Mouse (Mus musculus): ENCODE measurements around the gene Slc38a9. TPM values are rescaled to one million over a fixed set of nuclear protein-coding genes. Genes with fewer than 3 reads are reported as not detected.
A peak's percentile ranks its signal among the peaks of the same experiment; 100 is the strongest.
"Not testable (repeated sequence)": the region's sequence is repeated elsewhere in the genome, so short reads cannot be mapped to it uniquely, and the experiment has no call there.

Slc38a9 gene
- polyA plus RNA-seq, 1 experiment from 2014 or later: 19.9 TPM

DNA sequence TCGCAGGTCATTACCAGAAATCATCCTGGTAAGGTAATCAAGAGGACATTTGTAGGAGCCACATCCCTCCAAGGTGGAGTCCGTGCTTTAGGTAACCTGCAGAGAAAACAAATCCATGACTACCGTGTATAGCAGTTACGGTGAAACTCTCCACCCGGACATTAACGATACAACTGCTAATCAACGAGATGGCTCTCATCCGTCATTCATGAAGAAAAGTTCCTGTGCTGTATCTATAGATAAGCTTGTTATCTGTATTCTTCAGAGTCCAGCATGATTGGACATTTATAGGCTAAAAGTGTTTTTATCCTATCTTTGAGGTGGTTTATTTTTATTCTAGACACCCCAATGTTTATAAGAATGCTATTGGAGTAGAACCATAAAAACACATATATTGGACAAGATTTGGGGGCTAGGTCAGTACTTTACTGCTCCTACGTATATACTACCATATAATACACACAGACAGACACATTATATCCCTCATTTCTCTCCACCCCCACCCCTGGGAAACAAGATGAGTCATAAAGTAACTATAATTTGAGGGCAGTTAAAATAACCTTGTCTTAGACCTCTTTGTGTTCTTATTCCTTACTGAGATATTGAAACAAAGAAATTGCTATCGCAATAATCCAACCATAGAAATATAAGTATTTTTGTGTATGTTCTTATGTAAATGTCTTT, 32.5 kb downstream of the Slc38a9 start:
- Histone ChIP-seq H3K4me1 (replicated peaks) (no peaks in the 10 kb centered on the region), H3K27me3 (no peaks in the 10 kb centered on the region), H3K36me3 (peaks cover 17% of the 10 kb centered on the region; the same call in 1 of the 2 replicates), H3K4me2 (no peak overlapping the region), H3K9ac (no peak overlapping the region), H3K4me3 (no peak overlapping the region), H3K9me3 (no peaks in the 10 kb centered on the region), H3K27ac (replicated peaks) (no peak overlapping the region)
- WGBS: 95% methylated on average over 10 of the region's 10 CpGs
- no peak for ATAC-seq (ENCODE audit: low FRiP score, low read depth)

DNA sequence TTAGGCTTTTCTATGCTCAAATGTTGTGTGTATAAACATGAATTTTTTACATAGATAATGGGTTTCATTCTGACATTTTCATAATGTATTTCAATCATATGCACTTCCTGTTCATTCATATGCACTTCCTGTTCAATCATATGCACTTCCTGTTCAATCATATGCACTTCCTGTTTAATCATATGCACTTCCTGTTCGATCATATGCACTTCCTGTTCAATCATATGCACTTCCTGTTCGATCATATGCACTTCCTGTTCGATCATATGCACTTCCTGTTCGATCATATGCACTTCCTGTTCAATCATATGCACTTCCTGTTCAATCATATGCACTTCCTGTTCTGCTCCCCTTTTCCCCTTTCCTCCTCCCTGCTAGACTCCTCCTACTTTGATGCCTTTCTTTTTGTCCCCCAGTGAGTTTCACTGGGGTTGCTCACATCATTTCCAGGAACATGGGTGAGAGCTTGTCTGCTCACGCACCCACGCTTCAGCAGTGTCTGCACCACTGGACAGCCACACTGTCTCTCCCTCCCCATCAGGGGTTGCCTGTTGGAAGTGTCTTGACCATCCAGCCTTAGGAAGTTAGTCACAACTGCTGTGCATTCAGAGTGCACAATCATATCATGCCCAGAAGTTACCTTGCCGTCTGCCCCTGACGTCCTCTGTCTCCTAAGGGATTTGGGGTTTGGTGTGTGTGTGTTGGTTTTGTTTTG, 35.1 kb downstream of the Slc38a9 start:
- no peaks in the 10 kb centered on the region for H3K4me1 ChIP-seq (replicated peaks)
- 95% methylated on average over 8 of the region's 8 CpGs for WGBS
- peaks cover 32% of the 10 kb centered on the region for H3K36me3 ChIP-seq
- no peak overlapping the region for H3K4me3 ChIP-seq
- no peaks in the 10 kb centered on the region for H3K9me3 ChIP-seq
- no peak overlapping the region for H3K4me2 ChIP-seq
- no peak overlapping the region for H3K27ac ChIP-seq (replicated peaks)
- ATAC-seq (ENCODE audit: low FRiP score, low read depth): 0 out of 2 replicates have a peak, but pooled peaks have one; percentile 27
- H3K27me3 ChIP-seq: no peaks in the 10 kb centered on the region
- no peak overlapping the region for H3K9ac ChIP-seq

DNA sequence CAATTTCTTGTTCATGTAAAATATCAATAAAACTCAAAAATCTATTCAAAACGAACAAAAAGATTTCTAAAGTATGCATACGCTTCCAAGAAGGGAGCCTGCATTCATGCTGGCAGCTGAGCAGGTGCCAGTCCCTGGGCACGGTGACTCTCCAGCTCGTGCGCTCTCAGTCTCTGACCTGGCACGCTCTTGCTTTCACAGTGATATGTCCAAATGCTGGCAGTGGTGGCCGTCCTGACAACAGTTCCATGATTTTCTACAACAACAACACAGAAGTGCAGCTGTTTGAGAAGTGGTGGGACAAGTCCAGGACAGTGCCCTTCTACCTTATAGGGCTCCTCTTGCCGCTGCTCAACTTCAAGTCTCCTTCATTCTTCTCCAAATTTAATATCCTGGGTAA, 40.7 kb downstream of the Slc38a9 start:
- H3K4me2 ChIP-seq: no peak overlapping the region
- WGBS: 90% methylated on average over 8 of the region's 8 CpGs

DNA sequence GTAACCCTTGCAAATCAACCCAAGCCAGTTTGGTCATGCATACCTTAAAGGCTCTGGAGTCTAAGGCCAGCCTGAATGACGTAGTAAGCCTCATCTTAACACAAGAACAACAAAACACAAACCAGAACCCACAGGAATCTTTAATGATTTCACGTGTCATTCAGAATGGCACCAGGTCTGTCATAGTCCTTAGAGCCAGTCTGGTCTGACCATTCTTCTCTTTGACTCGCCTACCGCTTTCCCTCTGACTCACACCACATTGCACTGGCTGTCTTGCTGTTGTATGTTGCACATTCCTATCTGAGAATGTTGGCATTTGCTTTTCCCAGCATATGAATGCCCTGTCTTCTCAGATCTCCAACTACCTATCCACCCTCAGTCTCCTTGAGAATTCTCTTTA, 45.8 kb downstream of the Slc38a9 start:
- 90% methylated on average over 4 of the region's 4 CpGs for WGBS
- no peaks in the 10 kb centered on the region for H3K4me1 ChIP-seq (replicated peaks)
- no peak overlapping the region for H3K9ac ChIP-seq
- H3K4me2 ChIP-seq: no peak overlapping the region
- no peak for ATAC-seq (ENCODE audit: low FRiP score, low read depth)
- no peaks in the 10 kb centered on the region for H3K27me3 ChIP-seq
- H3K27ac ChIP-seq (replicated peaks): no peak overlapping the region
- H3K36me3 ChIP-seq: peaks cover 15% of the 10 kb centered on the region
- H3K4me3 ChIP-seq: no peak overlapping the region
- no peaks in the 10 kb centered on the region for H3K9me3 ChIP-seq

More for the DNA sequence above, 40.7 kb downstream of the Slc38a9 start:
- H3K4me3 ChIP-seq: no peak overlapping the region
- ATAC-seq (ENCODE audit: low FRiP score, low read depth): no peak
- peaks cover 30% of the 10 kb centered on the region for H3K36me3 ChIP-seq
- no peak overlapping the region for H3K27ac ChIP-seq (replicated peaks)
- no peaks in the 10 kb centered on the region for H3K27me3 ChIP-seq
- H3K9me3 ChIP-seq: no peaks in the 10 kb centered on the region
- H3K4me1 ChIP-seq (replicated peaks): no peaks in the 10 kb centered on the region
- no peak overlapping the region for H3K9ac ChIP-seq

DNA sequence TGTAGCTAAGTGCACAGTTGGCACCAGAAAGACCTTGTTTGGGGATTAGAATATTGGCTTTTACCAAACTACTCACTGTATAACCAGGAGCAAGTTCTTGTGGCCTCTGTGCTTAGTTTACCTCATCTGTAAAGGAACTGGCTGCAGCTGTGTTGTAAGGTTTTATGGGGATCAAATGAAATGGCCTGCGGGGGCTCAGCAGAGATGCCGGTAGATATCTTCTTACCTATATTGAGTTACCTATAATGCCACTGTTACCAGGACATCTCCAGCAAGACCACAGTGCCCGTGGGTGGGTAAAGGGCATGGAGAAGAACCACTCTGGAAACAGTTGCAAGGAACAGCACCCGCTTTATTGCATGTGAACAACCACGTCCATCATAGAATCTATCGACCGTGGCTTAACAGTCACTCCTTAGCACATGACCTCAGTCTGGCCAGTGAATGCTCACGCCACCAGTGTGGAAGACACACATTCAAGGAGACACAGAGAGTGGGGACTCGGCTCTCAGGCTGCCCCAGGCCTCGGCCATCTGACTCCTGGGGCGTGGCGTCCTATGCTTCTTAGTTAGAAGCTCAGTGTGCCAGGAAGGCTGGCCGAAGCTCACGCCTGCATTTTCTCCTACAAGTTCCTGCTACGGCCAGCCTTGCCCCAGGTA, 59.7 kb downstream of the Slc38a9 start:
- Histone ChIP-seq H3K36me3 (no peaks in the 10 kb centered on the region), H3K9me3 (no peaks in the 10 kb centered on the region), H3K9ac (no peak overlapping the region), H3K4me3 (no peak overlapping the region), H3K27me3 (no peaks in the 10 kb centered on the region), H3K4me2 (no peak overlapping the region), H3K27ac (replicated peaks) (no peak overlapping the region), H3K4me1 (replicated peaks) (no peaks in the 10 kb centered on the region)
- WGBS: 94% methylated on average over 15 of the region's 15 CpGs
- ATAC-seq (ENCODE audit: low FRiP score, low read depth): no peak

DNA sequence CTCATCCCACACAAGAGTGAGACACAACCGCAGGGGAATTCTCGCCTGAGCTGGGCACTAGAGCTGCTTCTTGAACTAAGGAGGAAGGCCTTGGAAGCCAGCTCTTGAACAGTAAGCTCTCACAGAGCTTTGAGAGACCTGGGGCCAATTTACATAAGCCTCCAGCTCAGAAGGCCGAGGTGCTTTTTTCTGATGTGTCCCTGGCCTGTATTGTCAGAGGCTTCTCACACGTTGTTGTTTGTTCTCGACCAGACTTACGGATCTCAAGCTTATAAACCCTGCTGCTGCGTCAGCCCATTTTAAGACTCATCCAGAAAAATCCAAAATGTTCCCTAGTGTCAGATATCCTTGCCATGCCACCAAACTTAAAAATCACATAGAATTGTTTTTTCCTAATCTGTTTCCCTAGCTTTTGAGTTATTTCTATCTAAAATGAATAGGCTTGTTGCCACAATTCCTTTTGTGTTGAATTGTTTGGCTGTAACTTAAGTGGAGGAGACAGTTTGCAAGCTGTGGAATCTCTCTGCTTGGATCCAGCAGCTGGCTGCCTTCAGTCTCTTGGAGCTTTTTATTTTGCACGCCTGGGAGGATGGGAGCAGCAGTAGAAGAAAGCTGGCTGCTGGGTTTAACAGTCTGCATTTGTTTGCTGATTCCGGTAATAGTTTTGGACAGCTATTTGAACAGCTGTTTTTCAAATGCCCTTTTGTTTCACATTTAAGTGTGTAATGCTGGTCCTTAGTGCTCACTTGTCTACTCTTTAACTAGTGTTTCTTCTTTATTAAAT, 61.6 kb downstream of the Slc38a9 start:
- H3K27me3 ChIP-seq: no peaks in the 10 kb centered on the region
- H3K4me2 ChIP-seq: no peak overlapping the region
- H3K36me3 ChIP-seq: no peaks in the 10 kb centered on the region; the same call in 1 of the 2 replicates
- no peak for ATAC-seq (ENCODE audit: low FRiP score, low read depth)
- WGBS: 42% methylated on average over 9 of the region's 9 CpGs
- H3K4me3 ChIP-seq: no peak overlapping the region
- 0 out of 2 replicates have a peak overlapping the region, but pooled peaks have one; percentile 14 for H3K27ac ChIP-seq (replicated peaks)
- H3K9me3 ChIP-seq: no peaks in the 10 kb centered on the region
- H3K9ac ChIP-seq: no peak overlapping the region
- H3K4me1 ChIP-seq (replicated peaks): no peaks in the 10 kb centered on the region

DNA sequence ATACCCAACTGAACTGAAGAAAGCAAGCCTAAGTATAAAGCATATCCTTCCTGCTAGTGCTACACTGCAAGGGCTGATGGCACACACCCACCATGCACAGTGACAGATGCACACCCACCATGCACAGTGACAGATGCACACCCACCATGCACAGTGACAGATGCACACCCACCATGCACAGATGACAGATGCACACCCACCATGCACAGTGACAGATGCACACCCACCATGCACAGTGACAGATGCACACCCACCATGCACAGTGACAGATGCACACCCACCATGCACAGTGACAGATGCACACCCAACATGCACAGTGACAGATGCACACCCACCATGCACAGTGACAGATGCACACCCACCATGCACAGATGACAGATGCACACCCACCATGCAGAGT, 63.7 kb downstream of the Slc38a9 start:
- H3K9ac ChIP-seq; H3K4me3 ChIP-seq; H3K27me3 ChIP-seq; H3K9me3 ChIP-seq; H3K4me1 ChIP-seq (replicated peaks); H3K27ac ChIP-seq (replicated peaks); ATAC-seq (ENCODE audit: low FRiP score, low read depth); H3K4me2 ChIP-seq; H3K36me3 ChIP-seq: not testable (repeated sequence)

DNA sequence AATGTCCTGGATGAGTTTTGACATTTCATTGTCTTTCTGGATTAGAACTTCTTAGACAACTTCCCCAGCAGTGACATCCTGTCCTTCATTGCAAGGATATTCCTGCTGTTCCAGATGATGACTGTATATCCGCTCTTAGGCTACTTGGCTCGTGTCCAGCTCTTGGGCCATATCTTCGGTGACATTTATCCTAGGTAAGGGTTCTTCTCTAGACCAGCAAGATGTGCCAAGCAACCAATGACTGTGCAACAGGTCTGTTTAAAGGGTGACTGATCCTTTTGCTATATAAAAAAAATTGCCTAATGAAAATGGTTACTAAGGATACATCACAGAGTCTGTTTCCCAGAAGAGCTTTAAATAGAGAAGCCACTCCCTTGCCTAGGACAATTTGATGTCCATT, 65.5 kb downstream of the Slc38a9 start:
- ATAC-seq (ENCODE audit: low FRiP score, low read depth): no peak
- no peak overlapping the region for H3K4me2 ChIP-seq
- 87% methylated on average over 3 of the region's 3 CpGs for WGBS

DNA sequence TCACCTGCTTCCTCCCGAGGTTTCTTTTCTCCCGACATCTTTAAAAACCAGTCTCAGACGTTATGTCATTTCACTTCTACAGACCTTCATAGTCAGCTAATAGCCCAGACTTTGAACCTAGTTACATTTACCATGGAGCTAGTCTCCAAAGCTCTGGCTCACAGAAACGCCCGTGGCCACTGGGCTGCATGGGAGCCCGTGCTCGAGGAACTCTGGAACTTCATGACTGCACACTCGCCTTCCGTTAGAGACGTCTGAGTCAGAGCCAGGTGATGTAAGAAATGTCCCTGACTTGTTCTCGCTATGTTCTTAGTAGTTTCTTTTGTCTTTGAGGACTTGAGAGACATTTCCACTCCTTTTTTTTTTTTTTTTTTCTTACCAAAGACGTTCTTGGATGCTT, 72.8 kb downstream of the Slc38a9 start:
- no peak overlapping the region for H3K27ac ChIP-seq (replicated peaks)
- ATAC-seq (ENCODE audit: low FRiP score, low read depth): no peak

More for the DNA sequence above, 65.5 kb downstream of the Slc38a9 start:
- Histone ChIP-seq H3K4me1 (replicated peaks) (no peaks in the 10 kb centered on the region), H3K27me3 (no peaks in the 10 kb centered on the region), H3K9ac (no peak overlapping the region), H3K4me3 (no peak overlapping the region), H3K27ac (replicated peaks) (no peak overlapping the region), H3K9me3 (no peaks in the 10 kb centered on the region), H3K36me3 (peaks cover 11% of the 10 kb centered on the region)

DNA sequence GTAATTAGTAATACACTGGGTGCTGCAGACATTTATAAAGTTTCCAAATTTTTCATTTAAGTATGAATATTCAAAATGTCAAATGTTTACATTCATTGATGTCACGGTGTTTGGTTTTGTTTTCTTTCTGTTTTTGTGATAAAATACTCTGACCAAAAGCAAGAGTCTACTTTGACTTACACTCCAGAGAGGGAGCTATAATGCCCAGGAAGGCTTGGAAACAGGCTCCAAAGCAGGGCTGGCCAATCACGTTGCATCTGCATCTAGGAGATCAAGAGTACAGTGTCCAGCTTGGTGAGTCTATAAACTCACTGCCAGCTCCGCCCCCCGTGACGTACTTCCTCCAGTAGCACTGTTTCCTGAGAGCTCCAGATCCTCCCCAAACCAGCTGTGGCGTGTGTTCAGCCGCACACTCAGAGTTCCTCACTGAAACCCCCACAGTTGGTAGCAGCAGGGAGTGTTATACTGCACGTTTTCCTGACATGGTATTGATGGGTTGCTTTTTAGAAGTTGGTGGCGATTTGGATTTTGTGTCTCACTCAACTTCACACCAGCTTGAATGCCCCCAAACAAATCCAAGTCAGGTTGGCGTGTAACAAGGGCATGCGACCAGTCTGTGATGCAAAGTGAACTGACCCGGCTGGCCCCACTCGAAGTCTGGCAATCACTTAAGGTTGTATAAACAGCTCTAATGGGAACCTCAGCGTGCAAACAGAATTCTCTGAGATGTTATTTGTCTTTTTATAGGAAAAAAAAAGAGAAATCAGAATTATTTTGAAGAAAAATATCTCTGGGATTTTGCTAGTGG, 74.6 kb downstream of the Slc38a9 start:
- Histone ChIP-seq H3K27ac (replicated peaks) (no peak overlapping the region), H3K36me3 (peaks cover 5% of the 10 kb centered on the region; the same call in 1 of the 2 replicates), H3K9me3 (no peaks in the 10 kb centered on the region), H3K27me3 (no peaks in the 10 kb centered on the region), H3K4me1 (replicated peaks) (no peaks in the 10 kb centered on the region), H3K4me3 (no peak overlapping the region), H3K9ac (no peak overlapping the region), H3K4me2 (no peak overlapping the region)
- WGBS: 79% methylated on average over 14 of the region's 14 CpGs
- ATAC-seq (ENCODE audit: low FRiP score, low read depth): no peak

More for the DNA sequence above, 72.8 kb downstream of the Slc38a9 start:
- H3K4me3 ChIP-seq: no peak overlapping the region
- H3K27me3 ChIP-seq: no peaks in the 10 kb centered on the region
- H3K4me2 ChIP-seq: no peak overlapping the region
- WGBS: 94% methylated on average over 12 of the region's 12 CpGs
- no peaks in the 10 kb centered on the region for H3K4me1 ChIP-seq (replicated peaks)
- no peak overlapping the region for H3K9ac ChIP-seq
- no peaks in the 10 kb centered on the region for H3K9me3 ChIP-seq
- peaks cover 11% of the 10 kb centered on the region; the same call in 1 of the 2 replicates for H3K36me3 ChIP-seq

DNA sequence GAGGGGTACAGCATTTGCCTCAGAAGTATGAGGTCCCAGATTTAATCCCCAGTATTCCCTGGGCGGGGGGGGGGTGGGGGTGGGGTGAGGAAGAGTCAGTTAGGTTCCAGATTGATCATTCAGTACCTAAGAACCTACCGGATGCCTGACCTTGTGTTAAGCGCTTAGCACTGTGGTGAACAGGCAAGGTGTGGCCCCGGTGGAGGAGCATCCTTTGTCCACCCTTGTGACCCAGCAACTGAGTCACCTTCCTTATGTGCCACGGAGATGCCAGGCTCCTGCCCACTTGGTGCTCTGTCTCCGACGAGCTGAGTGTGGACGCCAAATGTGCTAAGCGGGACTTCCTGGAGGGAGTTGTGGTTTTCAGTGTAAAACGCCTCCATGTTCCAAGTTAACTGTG, 75.9 kb downstream of the Slc38a9 start:
- 88% methylated on average over 10 of the region's 10 CpGs for WGBS
- Histone ChIP-seq H3K4me1 (replicated peaks) (no peaks in the 10 kb centered on the region), H3K4me3 (no peak overlapping the region), H3K36me3 (peaks cover 3% of the 10 kb centered on the region; the same call in 1 of the 2 replicates), H3K27ac (replicated peaks) (no peak overlapping the region), H3K9me3 (no peaks in the 10 kb centered on the region), H3K9ac (no peak overlapping the region), H3K4me2 (no peak overlapping the region), H3K27me3 (no peaks in the 10 kb centered on the region)
- ATAC-seq (ENCODE audit: low FRiP score, low read depth): no peak
